In the genomic region with DNA sequence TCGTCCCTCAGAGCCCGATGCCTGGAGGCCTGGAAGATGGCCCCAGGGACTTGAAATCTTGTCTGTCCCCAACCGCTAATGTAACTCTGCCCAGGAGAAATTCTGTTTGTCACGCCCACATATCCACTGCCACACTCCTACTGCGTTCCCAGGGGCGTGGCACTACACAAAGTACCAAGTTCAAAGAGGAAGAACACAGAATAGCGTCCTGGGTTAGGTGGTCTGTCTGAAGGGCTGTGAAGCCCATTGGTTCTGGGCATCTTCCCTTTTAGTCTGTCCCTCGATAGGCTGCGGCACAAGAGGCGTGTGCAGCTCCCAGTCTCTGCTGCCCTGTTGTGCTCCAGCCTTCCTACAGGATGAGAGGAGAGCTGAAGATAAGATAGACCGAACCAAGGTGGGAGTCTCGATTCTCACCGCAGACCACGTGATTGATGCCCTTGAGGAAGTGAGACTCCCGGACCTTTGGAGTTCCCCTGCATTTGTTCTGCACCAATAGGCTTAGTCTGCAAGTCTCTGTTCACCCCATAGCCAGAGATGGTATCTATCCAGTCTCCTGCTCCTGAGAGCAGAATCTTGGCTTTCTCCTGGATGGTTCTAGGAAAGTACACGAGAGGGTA, we compare ENCODE assay signal across 7 mouse cellular contexts. TPM values are rescaled to one million over a fixed set of nuclear protein-coding genes. Genes with fewer than 3 reads are reported as not detected.
DNase-seq lines count a peak whose midpoint lies in the region; ATAC-seq lines count a peak whose summit lies in the region.

No protein-coding gene starts in this region.

- WGBS in hindbrain, embryonic 16.5 days, result 2% methylated on average over 16 of the region's 16 CpGs
- WGBS in liver, embryonic 13.5 days (ENCODE audit: insufficient replicate concordance), result under 1% methylated on average over 16 of the region's 16 CpGs

- H3K9me3 ChIP-seq in hindbrain, embryonic 16.5 days (ENCODE audit: control insufficient read depth, low read length), result no peaks in the 10 kb centered on the region
- no peaks in the 10 kb centered on the region for H3K9me3 ChIP-seq in liver, embryonic 13.5 days (replicated peaks)

- H3K9ac ChIP-seq in hindbrain, embryonic 16.5 days (ENCODE audit: low read depth, low read length), result peak overlapping the region; percentile 86
- H3K9ac ChIP-seq in liver, embryonic 13.5 days, result peak overlapping the region; percentile 74

- peak; percentile 59 for DNase-seq in 3T3-L1 (ENCODE audit: low read depth, low spot score)
- DNase-seq in B cell, adult 2 months, result peak; percentile 85 to 88
- DNase-seq in embryo, embryonic 11 days, result peak; percentile 42
- DNase-seq in liver, embryonic 13.5 days, result no peak
- DNase-seq in thymus, postnatal 14 days, result no peak

- peak; percentile 26; the same call in 1 of the 2 replicates for ATAC-seq in hindbrain, embryonic 16.5 days
- no peak for ATAC-seq in liver, embryonic 13.5 days (ENCODE audit: low read depth)
- peak; percentile 47 for ATAC-seq in neutrophil, adult 5-6 weeks (ENCODE audit: extremely low read depth, insufficient number of reproducible peaks, low FRiP score, poor library complexity, severe bottlenecking)

- 0 out of 2 replicates have a peak, but pooled peaks cover 2% of the 10 kb centered on the region for H3K27me3 ChIP-seq in hindbrain, embryonic 16.5 days (replicated peaks; ENCODE audit: control insufficient read depth, insufficient read depth, low read length)
- H3K27me3 ChIP-seq in liver, embryonic 13.5 days, result peaks cover 35% of the 10 kb centered on the region

- peak overlapping the region; percentile 80 for H3K27ac ChIP-seq in hindbrain, embryonic 16.5 days (ENCODE audit: low read depth, low read length)
- H3K27ac ChIP-seq in liver, embryonic 13.5 days, result no peak overlapping the region

- no peaks in the 10 kb centered on the region for H3K36me3 ChIP-seq in hindbrain, embryonic 16.5 days (ENCODE audit: control insufficient read depth, insufficient read depth, low read length)
- H3K36me3 ChIP-seq in liver, embryonic 13.5 days, result no peaks in the 10 kb centered on the region

- H3K4me2 ChIP-seq in hindbrain, embryonic 16.5 days (ENCODE audit: low read length), result peak overlapping the region; percentile 91
- peak overlapping the region; percentile 98 for H3K4me2 ChIP-seq in liver, embryonic 13.5 days

- peak overlapping the region; percentile 93 for H3K4me3 ChIP-seq in hindbrain, embryonic 16.5 days (ENCODE audit: low read length)
- peak overlapping the region; percentile 75 for H3K4me3 ChIP-seq in liver, embryonic 13.5 days (replicated peaks)

- H3K4me1 ChIP-seq in hindbrain, embryonic 16.5 days (ENCODE audit: control insufficient read depth, insufficient read depth, low read depth, low read length), result peaks cover 7% of the 10 kb centered on the region
- H3K4me1 ChIP-seq in liver, embryonic 13.5 days (replicated peaks), result peaks cover 33% of the 10 kb centered on the region

RNA-seq across cellular contexts. Expression of gene Gm12184, which starts 11.8 kb away (rescaled TPM):
- polyA plus RNA-seq in hindbrain, embryonic 16.5 days (2015; fragmentation: Nextera tagmentation; extraction: Ambion mirVana), result 1.1 and 2.3 TPM in 2 replicates
- polyA plus RNA-seq in liver, embryonic 13.5 days (2015; fragmentation: Nextera tagmentation; extraction: Ambion mirVana), result 1.2 and 1.7 TPM in 2 replicates
- 4.2 and 8.0 TPM in 2 replicates for total RNA-seq in neutrophil, adult 5-6 weeks (2017)

RNA-seq across cellular contexts. Expression of gene Trim7, which starts 12.3 kb away (rescaled TPM):
- 1.7 and 2.7 TPM in 2 replicates for polyA plus RNA-seq in hindbrain, embryonic 16.5 days (2015; fragmentation: Nextera tagmentation; extraction: Ambion mirVana)
- polyA plus RNA-seq in liver, embryonic 13.5 days (2015; fragmentation: Nextera tagmentation; extraction: Ambion mirVana), result 0.06 and 0.09 TPM in 2 replicates
- 167 and 205 TPM in 2 replicates for total RNA-seq in neutrophil, adult 5-6 weeks (2017)

RNA-seq across cellular contexts. Expression of gene Trim41, which starts 21.1 kb away (rescaled TPM):
- 6.5 and 7.1 TPM in 2 replicates for polyA plus RNA-seq in hindbrain, embryonic 16.5 days (2015; fragmentation: Nextera tagmentation; extraction: Ambion mirVana)
- 1.7 and 2.4 TPM in 2 replicates for polyA plus RNA-seq in liver, embryonic 13.5 days (2015; fragmentation: Nextera tagmentation; extraction: Ambion mirVana)
- 90.7 and 108 TPM in 2 replicates for total RNA-seq in neutrophil, adult 5-6 weeks (2017)

RNA-seq across cellular contexts. Expression of gene Irgm1, which starts 33.2 kb away (rescaled TPM):
- 3.6 and 5.4 TPM in 2 replicates for polyA plus RNA-seq in hindbrain, embryonic 16.5 days (2015; fragmentation: Nextera tagmentation; extraction: Ambion mirVana)
- polyA plus RNA-seq in liver, embryonic 13.5 days (2015; fragmentation: Nextera tagmentation; extraction: Ambion mirVana), result 17.0 and 19.8 TPM in 2 replicates
- total RNA-seq in neutrophil, adult 5-6 weeks (2017), result 78.9 and 82.9 TPM in 2 replicates

RNA-seq across cellular contexts. Expression of gene Rack1, which starts 38.2 kb away (rescaled TPM):
- polyA plus RNA-seq in hindbrain, embryonic 16.5 days (2015; fragmentation: Nextera tagmentation; extraction: Ambion mirVana), result 343 and 349 TPM in 2 replicates
- 688 and 710 TPM in 2 replicates for polyA plus RNA-seq in liver, embryonic 13.5 days (2015; fragmentation: Nextera tagmentation; extraction: Ambion mirVana)
- total RNA-seq in neutrophil, adult 5-6 weeks (2017), result 756 and 779 TPM in 2 replicates

Comparison
In these comparisons a context has a peak if more than half of its experiments do, and no peak if none do; other contexts are left out.
1. DNase-seq: peak in 3T3-L1 (single experiment), B cell, adult 2 months (2 of 2) and embryo, embryonic 11 days (single experiment); none in liver, embryonic 13.5 days (single experiment) and thymus, postnatal 14 days (single experiment).